Mouse (Mus musculus) cerebellum, adult 11 months (tissue): ENCODE results near the gene Urgcp.

Experiments
- DNase-seq: peaks from one replicate; pipeline ENCODE4 v3.0.0; 2022

The Urgcp gene

GRCm38 (mm10) chr11:5782199-5782944, 20.2 kb upstream of the Urgcp start:
- no peak for DNase-seq

- DNase-seq: peak; percentile 60
These were observed 17.9 kb upstream of the Urgcp start for GRCm38 (mm10) chr11:5780035-5780499.

GRCm38 (mm10) chr11:5778481-5778880, 16.3 kb upstream of the Urgcp start:
- DNase-seq: no peak

GRCm38 (mm10) chr11:5766019-5766418, 3.8 kb upstream of the Urgcp start:
- DNase-seq: no peak

GRCm38 (mm10) chr11:5762633-5762982, 432 bp upstream of the Urgcp start:
- DNase-seq: no peak

GRCm38 (mm10) chr11:5753755-5754154, 8.4 kb downstream of the Urgcp start:
- no peak for DNase-seq

- no peak for DNase-seq
These were observed 17.2 kb downstream of the Urgcp start for GRCm38 (mm10) chr11:5744951-5745350.

- DNase-seq: no peak
These were observed 20.1 kb downstream of the Urgcp start for GRCm38 (mm10) chr11:5742106-5742505.

- peak; percentile 68 for DNase-seq
These were observed 21.1 kb downstream of the Urgcp start for GRCm38 (mm10) chr11:5740965-5741627.

GRCm38 (mm10) chr11:5740599-5740964, 21.6 kb downstream of the Urgcp start:
- no peak for DNase-seq

- DNase-seq: no peak
These were observed 22.3 kb downstream of the Urgcp start for GRCm38 (mm10) chr11:5739846-5740245.

GRCm38 (mm10) chr11:5738888-5739632, 23.1 kb downstream of the Urgcp start:
- DNase-seq: no peak

GRCm38 (mm10) chr11:5737137-5737536, 25.0 kb downstream of the Urgcp start:
- no peak for DNase-seq

- DNase-seq: no peak
These were observed 27.9 kb downstream of the Urgcp start for GRCm38 (mm10) chr11:5734323-5734722.

GRCm38 (mm10) chr11:5732401-5732800, 29.8 kb downstream of the Urgcp start:
- DNase-seq: no peak

- DNase-seq: no peak
These were observed 32.6 kb downstream of the Urgcp start for GRCm38 (mm10) chr11:5729582-5729981.

GRCm38 (mm10) chr11:5718611-5719354, 43.4 kb downstream of the Urgcp start:
- DNase-seq: no peak

- DNase-seq: no peak
These were observed 45.1 kb downstream of the Urgcp start for GRCm38 (mm10) chr11:5716938-5717705.

- DNase-seq: no peak
These were observed 45.9 kb downstream of the Urgcp start for GRCm38 (mm10) chr11:5716246-5716645.

- no peak for DNase-seq
These were observed 46.5 kb downstream of the Urgcp start, which contains the start of gene Mrps24 for GRCm38 (mm10) chr11:5715630-5716105. Mrps24 (minus strand) TSS chr11:5715680.

GRCm38 (mm10) chr11:5715179-5715578, 47.0 kb downstream of the Urgcp start:
- DNase-seq: no peak
